Mouse (Mus musculus) spleen, postnatal 36 days (tissue): ENCODE results near the gene Lgr6.

Experiments used
- DNase-seq, 2 experiments: peaks; one replicate each; pipeline ENCODE4 v3.0.0; 2022; ENCODE audit warnings: low spot score in 2 of 2, mixed read lengths in 1 of 2

Lgr6 gene

GRCm38 (mm10) chr1:135016907-135017655, 88.0 kb downstream of the Lgr6 start:
- no peak for DNase-seq

- DNase-seq, result no peak
Measured at GRCm38 (mm10) chr1:135014921-135015445, 90.1 kb downstream of the Lgr6 start.

- DNase-seq, result no peak
Measured at GRCm38 (mm10) chr1:135012472-135012871, 92.6 kb downstream of the Lgr6 start.

- no peak for DNase-seq
Measured at GRCm38 (mm10) chr1:135011912-135012311, 93.2 kb downstream of the Lgr6 start.

- DNase-seq, result no peak
Measured at GRCm38 (mm10) chr1:135009833-135010232, 95.2 kb downstream of the Lgr6 start.

GRCm38 (mm10) chr1:135005696-135006095, 99.4 kb downstream of the Lgr6 start:
- DNase-seq, result no peak

GRCm38 (mm10) chr1:135003346-135003745, 101.7 kb downstream of the Lgr6 start:
- DNase-seq, result no peak

GRCm38 (mm10) chr1:135000527-135000926, 104.5 kb downstream of the Lgr6 start:
- no peak for DNase-seq

GRCm38 (mm10) chr1:134998231-134998630, 106.8 kb downstream of the Lgr6 start:
- no peak for DNase-seq

- DNase-seq, result no peak
Measured at GRCm38 (mm10) chr1:134997568-134997967, 107.5 kb downstream of the Lgr6 start.

GRCm38 (mm10) chr1:134996471-134996870, 108.6 kb downstream of the Lgr6 start:
- no peak for DNase-seq

GRCm38 (mm10) chr1:134995954-134996353, 109.1 kb downstream of the Lgr6 start:
- DNase-seq, result no peak

GRCm38 (mm10) chr1:134995437-134995836, 109.6 kb downstream of the Lgr6 start:
- no peak for DNase-seq

GRCm38 (mm10) chr1:134994739-134995138, 110.3 kb downstream of the Lgr6 start:
- DNase-seq, result no peak

GRCm38 (mm10) chr1:134992046-134992645, 112.9 kb downstream of the Lgr6 start:
- no peak for DNase-seq

GRCm38 (mm10) chr1:134989372-134989771, 115.7 kb downstream of the Lgr6 start:
- peak; percentile 43 to 64 for DNase-seq

- DNase-seq, result no peak
Measured at GRCm38 (mm10) chr1:134987962-134988341, 117.1 kb downstream of the Lgr6 start.

- no peak for DNase-seq
Measured at GRCm38 (mm10) chr1:134987173-134987961, 117.7 kb downstream of the Lgr6 start.

GRCm38 (mm10) chr1:134972920-134973319, 132.2 kb downstream of the Lgr6 start:
- no peak for DNase-seq

- DNase-seq, result no peak
Measured at GRCm38 (mm10) chr1:134965430-134965829, 139.6 kb downstream of the Lgr6 start.

- DNase-seq, result peak; percentile 28 to 36
Measured at GRCm38 (mm10) chr1:134962821-134963220, 142.3 kb downstream of the Lgr6 start.

- DNase-seq, result peak; percentile 95
Measured at GRCm38 (mm10) chr1:134962053-134962803, 142.8 kb downstream of the Lgr6 start, which contains the start of gene Ube2t. Ube2t (plus strand) TSS chr1:134962565.
